Comparison of ENCODE assay signal across 23 mouse cellular contexts in genomic region chr16:36943591-36943990, GRCm38 (mm10). TPM values are rescaled to one million over a fixed set of nuclear protein-coding genes. Genes with fewer than 3 reads are reported as not detected.
DNase-seq lines count a peak whose midpoint lies in the region; ATAC-seq and TF ChIP-seq lines count a peak whose summit lies in the region.
"Had no signal": no experiment of that assay in that cellular context is flagged by ENCODE, and none has a peak within 500 bp of the region (broad histone marks: within the 10 kb centered on the region; RNA-seq: fewer than 3 reads in every experiment).

No protein-coding gene starts in this region.

- H3K36me3 ChIP-seq in kidney, adult 2 months (ENCODE audit: control insufficient read depth, insufficient read depth, low read length), result no peaks in the 10 kb centered on the region
- no peaks in the 10 kb centered on the region; the same call in none of the 2 replicates for H3K36me3 ChIP-seq in liver, postnatal 0 days (replicated peaks; ENCODE audit: insufficient read depth, low read length)
- H3K36me3 ChIP-seq in liver, embryonic 11.5 days (ENCODE audit: control insufficient read depth, insufficient read depth, low read length), result no peaks in the 10 kb centered on the region
- H3K36me3 ChIP-seq: forebrain, embryonic 10.5 days; hindbrain, embryonic 12.5 days; hindbrain, embryonic 15.5 days had no signal

- H3K4me2 ChIP-seq in liver, postnatal 0 days (ENCODE audit: low read depth, low read length), result no peak overlapping the region
- no peak overlapping the region for H3K4me2 ChIP-seq in liver, embryonic 11.5 days
- H3K4me2 ChIP-seq: forebrain, embryonic 13.5 days; heart, embryonic 11.5 days; hindbrain, embryonic 12.5 days; hindbrain, embryonic 15.5 days had no signal

- H3K27ac ChIP-seq in gastrocnemius, adult 2 months, result peak overlapping the region; percentile 93
- H3K27ac ChIP-seq in kidney, adult 2 months (ENCODE audit: insufficient read depth, low read depth, low read length), result no peak overlapping the region
- H3K27ac ChIP-seq in liver, postnatal 0 days (ENCODE audit: low read depth), result no peak overlapping the region; the same call in 1 of the 2 replicates
- no peak overlapping the region for H3K27ac ChIP-seq in liver, embryonic 11.5 days (ENCODE audit: low read depth, low read length)
- H3K27ac ChIP-seq: forebrain, embryonic 10.5 days; forebrain, embryonic 13.5 days; hindbrain, embryonic 12.5 days; hindbrain, embryonic 15.5 days had no signal

- no peaks in the 10 kb centered on the region for H3K27me3 ChIP-seq in kidney, adult 2 months (replicated peaks; ENCODE audit: control insufficient read depth, insufficient read depth, low read length)
- H3K27me3 ChIP-seq in liver, postnatal 0 days (ENCODE audit: insufficient read depth, low read length), result no peaks in the 10 kb centered on the region
- no peaks in the 10 kb centered on the region for H3K27me3 ChIP-seq in liver, embryonic 11.5 days (replicated peaks; ENCODE audit: control insufficient read depth, insufficient read depth, low read length)
- H3K27me3 ChIP-seq: forebrain, embryonic 13.5 days; hindbrain, embryonic 12.5 days; hindbrain, embryonic 15.5 days had no signal

- TF ChIP-seq CTCF in gastrocnemius, adult 2 months (IDR thresholded peaks at IDR 0.05), result no peak
- TF ChIP-seq CTCF in kidney, adult 2 months (conservative IDR thresholded peaks at IDR 0.05; ENCODE audit: insufficient read depth, insufficient read length, low read depth, low read length), result no peak
- no peak for TF ChIP-seq CTCF in liver, postnatal 0 days (IDR thresholded peaks at IDR 0.05; ENCODE audit: low read depth)

- 61% methylated on average over 3 of the region's 3 CpGs for WGBS in kidney, adult 2 months
- WGBS in liver, postnatal 0 days (ENCODE audit: insufficient replicate concordance), result 80% methylated on average over 3 of the region's 3 CpGs
- WGBS in liver, embryonic 11.5 days, result 85% methylated on average over 3 of the region's 3 CpGs

- no peak overlapping the region for H3K4me3 ChIP-seq in gastrocnemius, adult 2 months
- H3K4me3 ChIP-seq in kidney, adult 2 months (ENCODE audit: insufficient read depth, low read depth, low read length), result no peak overlapping the region
- no peak overlapping the region for H3K4me3 ChIP-seq in liver, postnatal 0 days (ENCODE audit: low read depth, low read length)
- no peak overlapping the region for H3K4me3 ChIP-seq in liver, embryonic 11.5 days (ENCODE audit: low read depth, low read length)
- H3K4me3 ChIP-seq: forebrain, embryonic 10.5 days; forebrain, embryonic 13.5 days; hindbrain, embryonic 12.5 days; hindbrain, embryonic 15.5 days had no signal

- no peak for TF ChIP-seq EP300 in liver, postnatal 0 days (IDR thresholded peaks at IDR 0.05; ENCODE audit: low read depth)

- H3K9ac ChIP-seq in liver, postnatal 0 days (replicated peaks), result no peak overlapping the region
- no peak overlapping the region for H3K9ac ChIP-seq in liver, embryonic 11.5 days (ENCODE audit: low read depth, low read length)
- H3K9ac ChIP-seq: forebrain, embryonic 13.5 days; hindbrain, embryonic 12.5 days; hindbrain, embryonic 15.5 days had no signal

- intact Hi-C loops in gastrocnemius, adult 2 months (cut with DNase I), result no loop called here

- peaks cover 7% of the 10 kb centered on the region; the same call in 1 of the 2 replicates for H3K4me1 ChIP-seq in kidney, adult 2 months (ENCODE audit: control insufficient read depth, insufficient read depth, low read length)
- peaks cover 6% of the 10 kb centered on the region; the same call in 1 of the 2 replicates for H3K4me1 ChIP-seq in liver, postnatal 0 days (ENCODE audit: insufficient read depth)
- no peaks in the 10 kb centered on the region for H3K4me1 ChIP-seq in liver, embryonic 11.5 days (replicated peaks; ENCODE audit: control insufficient read depth, insufficient read depth, low read length)
- H3K4me1 ChIP-seq: hindbrain, embryonic 15.5 days had no signal

- no peak for TF ChIP-seq POLR2A in kidney, adult 2 months (IDR thresholded peaks at IDR 0.05; ENCODE audit: low read depth, low read length)

- peak; percentile 80 for ATAC-seq in liver, postnatal 0 days
- no peak for ATAC-seq in liver, embryonic 11.5 days (replicated peaks; ENCODE audit: low FRiP score)
- ATAC-seq: activated CD4-positive, CD25-positive, alpha-beta regulatory T cell, adult 4 months; forebrain, embryonic 13.5 days; forebrain, embryonic 16.5 days had no signal

- peak; percentile 8 for DNase-seq in gastrocnemius, adult 2 months
- no peak for DNase-seq in gastrocnemius, postnatal 10 days
- peak; percentile 81 for DNase-seq in kidney, adult 2 months
- no peak for DNase-seq in kidney, postnatal 10 days
- DNase-seq in kidney, postnatal 14 days, result peak; percentile 30
- DNase-seq in kidney, adult 18-20 months, result no peak
- DNase-seq in liver, postnatal 0 days, result no peak
- DNase-seq in liver, embryonic 11.5 days (ENCODE audit: low spot score), result no peak
- DNase-seq: adrenal gland, postnatal 10 days; adrenal gland, postnatal 36 days; cerebellum, adult 18-20 months; cerebellum, adult 9-10 months; cerebellum, postnatal 14 days; gastrocnemius, postnatal 25 days; heart, adult 18-20 months had no signal

- H3K9me3 ChIP-seq in liver, postnatal 0 days (ENCODE audit: low read length), result no peaks in the 10 kb centered on the region
- H3K9me3 ChIP-seq in liver, embryonic 11.5 days (ENCODE audit: control insufficient read depth, low read length), result no peaks in the 10 kb centered on the region
- H3K9me3 ChIP-seq: forebrain, embryonic 10.5 days; forebrain, embryonic 13.5 days; hindbrain, embryonic 12.5 days; hindbrain, embryonic 15.5 days had no signal

RNA-seq across cellular contexts. Expression of gene Hcls1, which starts 8.8 kb away (rescaled TPM):
- total RNA-seq in gastrocnemius, adult 2 months (2021), result 1 to 10 TPM; 1.6 to 2.7 TPM
- total RNA-seq in gastrocnemius, postnatal 10 days (2021), result 1 to 10 TPM; 6.3 to 7.0 TPM
- 5.8 and 10.9 TPM in 2 replicates for polyA plus RNA-seq in kidney, adult 2 months (2012; rRNA removed)
- 17.7 and 18.4 TPM in 2 replicates for polyA plus RNA-seq in liver, postnatal 0 days (2015; fragmentation: Nextera tagmentation; extraction: Ambion mirVana)
- polyA plus RNA-seq in liver, embryonic 11.5 days (2014; fragmentation: Nextera tagmentation; extraction: Ambion mirVana), result 5.4 and 8.3 TPM in 2 replicates

RNA-seq across cellular contexts. Expression of gene Fbxo40, which starts 46.7 kb away (rescaled TPM):
- total RNA-seq in gastrocnemius, adult 2 months (2021), result 100 to 1,000 TPM; 258 to 380 TPM
- total RNA-seq in gastrocnemius, postnatal 10 days (2021), result 10 to 100 TPM; 29.5 to 64.0 TPM
- 9.0 and 9.4 TPM in 2 replicates for polyA plus RNA-seq in kidney, adult 2 months (2012; rRNA removed)
- polyA plus RNA-seq in liver, postnatal 0 days (2015; fragmentation: Nextera tagmentation; extraction: Ambion mirVana), result 0.06 TPM in 1 of 2 replicates, not detected in the other
- 0.04 TPM in 1 of 2 replicates, not detected in the other for polyA plus RNA-seq in liver, embryonic 11.5 days (2014; fragmentation: Nextera tagmentation; extraction: Ambion mirVana)
- polyA plus RNA-seq: embryonic facial prominence, embryonic 11.5 days; hindbrain, embryonic 15.5 days had no signal

Comparison
In these comparisons a context has a peak if more than half of its experiments do, and no peak if none do; other contexts are left out.
1. DNase-seq: peak in gastrocnemius, adult 2 months (single experiment), kidney, adult 2 months (single experiment) and kidney, postnatal 14 days (single experiment); none in gastrocnemius, postnatal 10 days (single experiment), kidney, postnatal 10 days (single experiment), kidney, adult 18-20 months (single experiment), liver, postnatal 0 days (single experiment) and liver, embryonic 11.5 days (single experiment).